Mouse (Mus musculus) small intestine, adult 2 months (tissue): ENCODE data around the gene Cltb. TPM values are rescaled to one million over a fixed set of nuclear protein-coding genes. Genes with fewer than 3 reads are reported as not detected.

Experiments used
- H3K27ac ChIP-seq: fragments of 200-500 bp; 2 replicates; pipeline ENCODE4 v1.5.1; 2012; ENCODE audit warnings: low read depth, low read length, control low read depth, inconsistent platforms; ENCODE audit not compliant: insufficient read depth
- H3K27me3 ChIP-seq: fragments of 200-500 bp; 2 replicates; pipeline ENCODE4 v1.6.1; 2012; ENCODE audit warnings: mild to moderate bottlenecking, moderate library complexity, low read length, inconsistent platforms; ENCODE audit not compliant: control insufficient read depth, insufficient read depth
- H3K36me3 ChIP-seq: fragments of 200-500 bp; 2 replicates; pipeline ENCODE4 v1.6.1; 2012; ENCODE audit warnings: mild to moderate bottlenecking, low read length, control low read depth, inconsistent platforms; ENCODE audit not compliant: control insufficient read depth, insufficient read depth
- H3K4me1 ChIP-seq: fragments of 200-500 bp; 2 replicates; pipeline ENCODE4 v1.6.1; 2012; ENCODE audit warnings: low read length, inconsistent platforms, mixed read lengths; ENCODE audit not compliant: control insufficient read depth, insufficient read depth, insufficient read length
- H3K4me3 ChIP-seq: fragments of 200-500 bp; 2 replicates; pipeline ENCODE4 v1.5.1; 2012; ENCODE audit warnings: low read depth, mild to moderate bottlenecking, control low read depth, inconsistent platforms, low read length, moderate library complexity
- POLR2A ChIP-seq: fragments of 200-500 bp; IDR thresholded peaks from 2 replicates; pipeline ENCODE4 v1.6.1; 2012; ENCODE audit warnings: low read depth, mild to moderate bottlenecking, control low read depth, inconsistent platforms, low read length, moderate library complexity
- WGBS: fragments of 180-500 bp; shearing (Covaris S2); methylation state at CpG from one replicate; pipeline ENCODE4 v1.1.7; 2018; 5-methylcytosine and 5-hydroxymethylcytosine counted together
- polyA plus RNA-seq: library from polyadenylated mRNA; depleted of rRNA; stranded (reverse); fragments of >200 nt; gene quantifications from 2 replicates; pipeline ENCODE4 v1.2.3, GENCODE M21; 2012; rRNA removed

The Cltb gene
- polyA plus RNA-seq, 1 experiment, result 84.6 TPM

GRCm38 (mm10) chr13:54548036-54548435 lies 63.1 kb downstream of the Cltb start:
- no peak for TF ChIP-seq POLR2A
- peaks cover 38% of the 10 kb centered on the region for H3K36me3 ChIP-seq
- no peak overlapping the region for H3K27ac ChIP-seq
- 81% methylated on average over 7 of the region's 7 CpGs for WGBS
- H3K4me1 ChIP-seq, result no peaks in the 10 kb centered on the region
- H3K4me3 ChIP-seq, result no peak overlapping the region
- H3K27me3 ChIP-seq, result no peaks in the 10 kb centered on the region

Other genes starting within 250 kb of the Cltb start
- 3.1 and 5.5 TPM in 2 replicates for gene Cplx2, start 240.0 kb downstream of the Cltb start, polyA plus RNA-seq
- 23.9 and 29.7 TPM in 2 replicates for gene Thoc3, start 142.5 kb downstream of the Cltb start, polyA plus RNA-seq
- 2.1 and 4.0 TPM in 2 replicates for gene Simc1, start 107.6 kb downstream of the Cltb start, polyA plus RNA-seq
- gene 4833439L19Rik, start 45.9 kb downstream of the Cltb start, polyA plus RNA-seq, result 76.2 and 166 TPM in 2 replicates
- 6.6 and 11.4 TPM in 2 replicates for gene Arl10, start 36.3 kb downstream of the Cltb start, polyA plus RNA-seq
- gene Nop16, start 21.3 kb downstream of the Cltb start, polyA plus RNA-seq, result 2.3 and 2.4 TPM in 2 replicates
- 93.9 and 163 TPM in 2 replicates for gene Higd2a, start 21.1 kb downstream of the Cltb start, polyA plus RNA-seq
- 11.1 and 14.5 TPM in 2 replicates for gene Faf2, start 10.4 kb upstream of the Cltb start, polyA plus RNA-seq
- 206 and 318 TPM in 2 replicates for gene Rnf44, start 82.6 kb upstream of the Cltb start, polyA plus RNA-seq
- gene Cdhr2, start 90.1 kb upstream of the Cltb start, polyA plus RNA-seq, result 473 and 1,001 TPM in 2 replicates
- 0.14 and 0.18 TPM in 2 replicates for gene Gprin1, start 138.5 kb upstream of the Cltb start, polyA plus RNA-seq
- gene Sncb, start 155.3 kb upstream of the Cltb start, polyA plus RNA-seq, result 0.37 and 0.63 TPM in 2 replicates
- gene Eif4e1b, start 172.7 kb upstream of the Cltb start, polyA plus RNA-seq, result not detected in 2 replicates
- 4.9 and 16.0 TPM in 2 replicates for gene Tspan17, start 178.0 kb upstream of the Cltb start, polyA plus RNA-seq